Mouse (Mus musculus): ENCODE measurements around the gene Ripply1. TPM values are rescaled to one million over a fixed set of nuclear protein-coding genes. Genes with fewer than 3 reads are reported as not detected.

The Ripply1 gene
- polyA plus RNA-seq, 1 experiment = not detected

DNA sequence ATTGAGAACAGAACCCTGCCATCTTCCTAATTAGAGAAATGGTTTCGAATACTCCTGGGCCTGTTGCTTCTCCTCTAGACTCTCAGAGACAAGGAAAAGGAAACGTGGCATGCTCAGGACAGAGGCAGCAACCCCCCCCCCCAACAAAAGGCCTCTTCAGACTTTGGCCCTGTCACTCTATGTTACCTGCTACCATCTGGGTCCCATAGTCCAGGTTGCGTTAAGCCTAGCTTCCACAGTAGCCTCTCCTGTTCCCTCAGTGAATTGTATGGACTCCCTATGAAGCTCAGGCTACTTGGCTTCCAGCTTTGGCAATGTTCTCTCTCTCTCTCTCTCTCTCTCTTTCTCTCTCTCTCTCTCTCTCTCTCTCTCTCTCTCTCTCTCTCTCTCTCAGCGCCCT is 590 bp downstream of the Ripply1 start:
- no peaks in the 10 kb centered on the region for H3K27me3 ChIP-seq (ENCODE audit: control insufficient read depth, insufficient read depth, low read length)
- no peaks in the 10 kb centered on the region for H3K36me3 ChIP-seq (ENCODE audit: control insufficient read depth, insufficient read depth, low read length)
- TF ChIP-seq CTCF (IDR thresholded peaks at IDR 0.05; ENCODE audit: extremely low read depth, insufficient read length, insufficient replicate concordance, low read depth, low read length) = no peak
- TF ChIP-seq POLR2A (IDR thresholded peaks at IDR 0.05; ENCODE audit: low read depth, low read length) = no peak
- H3K4me1 ChIP-seq (ENCODE audit: control insufficient read depth, insufficient read depth, insufficient read length, low read length) = peaks cover 13% of the 10 kb centered on the region; the same call in 1 of the 2 replicates
- no peak overlapping the region for H3K4me3 ChIP-seq (ENCODE audit: low read depth, low read length)
- no peak overlapping the region for H3K27ac ChIP-seq (ENCODE audit: insufficient read depth, low read depth, low read length)
- WGBS = 64% methylated on average over 4 of the region's 4 CpGs

DNA sequence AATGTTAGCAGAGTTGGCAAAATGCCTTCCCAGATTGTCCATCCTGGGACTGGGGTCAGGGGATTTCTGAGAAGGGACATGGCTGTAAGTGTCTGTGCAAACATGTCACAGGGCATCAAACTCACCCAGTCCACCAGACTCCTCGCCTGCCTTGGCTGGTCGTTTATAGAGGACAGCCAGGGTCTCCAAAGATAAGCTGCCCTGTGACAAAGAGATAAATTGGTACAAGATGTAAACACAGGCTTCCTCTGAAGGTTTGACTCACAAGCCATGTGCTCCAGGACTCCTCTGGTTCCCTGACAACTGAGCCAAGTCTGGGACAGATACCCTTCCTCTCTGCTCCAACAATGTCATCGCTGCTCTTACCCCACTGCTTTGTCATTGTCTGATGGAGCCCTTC is 1.2 kb downstream of the Ripply1 start:
- TF ChIP-seq CTCF (IDR thresholded peaks at IDR 0.05; ENCODE audit: extremely low read depth, insufficient read length, insufficient replicate concordance, low read depth, low read length) (no peak), POLR2A (IDR thresholded peaks at IDR 0.05; ENCODE audit: low read depth, low read length) (no peak)
- peaks cover 13% of the 10 kb centered on the region; the same call in 1 of the 2 replicates for H3K4me1 ChIP-seq (ENCODE audit: control insufficient read depth, insufficient read depth, insufficient read length, low read length)
- H3K27ac ChIP-seq (ENCODE audit: insufficient read depth, low read depth, low read length) = no peak overlapping the region
- WGBS = 48% methylated on average over 3 of the region's 3 CpGs
- no peaks in the 10 kb centered on the region for H3K36me3 ChIP-seq (ENCODE audit: control insufficient read depth, insufficient read depth, low read length)
- H3K27me3 ChIP-seq (ENCODE audit: control insufficient read depth, insufficient read depth, low read length) = no peaks in the 10 kb centered on the region
- H3K4me3 ChIP-seq (ENCODE audit: low read depth, low read length) = no peak overlapping the region

DNA sequence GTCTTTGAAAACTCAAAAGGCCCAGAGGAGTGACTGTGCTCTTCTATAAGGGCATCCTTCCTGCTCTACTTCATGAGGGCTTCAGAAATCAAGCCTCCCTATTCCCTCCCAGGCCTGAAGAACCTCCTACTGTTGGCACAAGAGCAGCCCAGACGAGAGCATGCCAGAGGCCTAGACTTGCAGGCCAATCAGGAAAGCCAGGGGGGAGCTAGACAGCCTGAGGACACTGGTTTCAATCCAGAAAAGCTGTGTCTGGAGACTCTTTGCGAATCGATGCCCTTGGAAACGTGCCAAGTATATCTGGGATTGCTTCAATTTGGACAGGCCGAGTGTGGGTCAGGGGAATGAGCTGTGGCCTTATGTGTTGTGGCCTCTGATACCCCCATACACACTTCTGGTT is 2.8 kb downstream of the Ripply1 start:
- Histone ChIP-seq H3K36me3 (ENCODE audit: control insufficient read depth, insufficient read depth, low read length) (no peaks in the 10 kb centered on the region), H3K27ac (ENCODE audit: insufficient read depth, low read depth, low read length) (no peak overlapping the region), H3K27me3 (ENCODE audit: control insufficient read depth, insufficient read depth, low read length) (no peaks in the 10 kb centered on the region), H3K4me1 (ENCODE audit: control insufficient read depth, insufficient read depth, insufficient read length, low read length) (peaks cover 15% of the 10 kb centered on the region; the same call in 1 of the 2 replicates), H3K4me3 (ENCODE audit: low read depth, low read length) (no peak overlapping the region)
- WGBS = 63% methylated on average over 5 of the region's 5 CpGs
- TF ChIP-seq POLR2A (IDR thresholded peaks at IDR 0.05; ENCODE audit: low read depth, low read length) (no peak), CTCF (IDR thresholded peaks at IDR 0.05; ENCODE audit: extremely low read depth, insufficient read length, insufficient replicate concordance, low read depth, low read length) (no peak)

DNA sequence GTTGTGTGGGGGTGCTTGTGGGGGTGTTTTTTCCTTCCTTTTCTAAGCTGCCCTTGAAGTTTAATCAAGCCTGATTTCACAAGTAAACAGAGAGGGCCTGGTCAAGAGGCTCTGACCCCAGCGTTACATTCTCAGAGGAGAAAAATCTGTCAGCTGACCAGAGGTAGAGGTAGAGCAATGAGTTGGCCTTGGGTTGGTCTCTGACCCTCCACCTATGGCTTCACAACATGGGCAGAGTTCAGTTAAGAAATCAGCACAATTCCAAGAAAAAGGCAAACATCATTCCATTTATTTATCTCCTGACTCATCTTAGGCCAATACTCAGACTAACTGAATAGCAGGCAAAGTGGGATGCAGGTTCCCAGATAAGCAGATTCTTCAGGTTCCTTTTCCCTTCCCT is 3.3 kb downstream of the Ripply1 start:
- Histone ChIP-seq H3K4me3 (ENCODE audit: low read depth, low read length) (no peak overlapping the region), H3K27me3 (ENCODE audit: control insufficient read depth, insufficient read depth, low read length) (no peaks in the 10 kb centered on the region), H3K4me1 (ENCODE audit: control insufficient read depth, insufficient read depth, insufficient read length, low read length) (peaks cover 15% of the 10 kb centered on the region; the same call in 1 of the 2 replicates), H3K27ac (ENCODE audit: insufficient read depth, low read depth, low read length) (no peak overlapping the region), H3K36me3 (ENCODE audit: control insufficient read depth, insufficient read depth, low read length) (no peaks in the 10 kb centered on the region)
- TF ChIP-seq POLR2A (IDR thresholded peaks at IDR 0.05; ENCODE audit: low read depth, low read length) = no peak
- no peak for TF ChIP-seq CTCF (IDR thresholded peaks at IDR 0.05; ENCODE audit: extremely low read depth, insufficient read length, insufficient replicate concordance, low read depth, low read length)
- WGBS = 86% methylated on average over 1 of the region's 1 CpGs

DNA sequence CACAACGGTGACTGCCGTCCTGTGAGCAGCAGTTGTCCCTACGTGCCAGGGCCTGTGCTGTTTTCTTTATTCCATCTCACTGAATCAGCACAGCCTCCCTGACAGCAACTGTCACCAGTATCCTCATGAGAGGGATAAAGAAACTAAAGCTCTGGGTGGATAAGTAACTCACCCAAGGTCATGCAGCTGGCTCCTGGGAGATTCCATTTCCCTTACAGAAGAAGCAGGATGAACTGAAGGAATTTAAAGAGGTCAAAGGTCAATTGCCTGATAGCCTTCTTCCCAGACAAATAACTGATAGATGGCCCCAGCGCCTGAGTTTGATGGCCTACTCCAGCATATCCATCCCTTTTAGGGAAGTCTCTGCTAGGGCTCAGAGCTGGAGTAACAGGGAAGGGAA is 4.8 kb downstream of the Ripply1 start:
- H3K27ac ChIP-seq (ENCODE audit: insufficient read depth, low read depth, low read length) = no peak overlapping the region
- H3K27me3 ChIP-seq (ENCODE audit: control insufficient read depth, insufficient read depth, low read length) = no peaks in the 10 kb centered on the region
- peaks cover 13% of the 10 kb centered on the region; the same call in 1 of the 2 replicates for H3K4me1 ChIP-seq (ENCODE audit: control insufficient read depth, insufficient read depth, insufficient read length, low read length)
- TF ChIP-seq POLR2A (IDR thresholded peaks at IDR 0.05; ENCODE audit: low read depth, low read length) (no peak), CTCF (IDR thresholded peaks at IDR 0.05; ENCODE audit: extremely low read depth, insufficient read length, insufficient replicate concordance, low read depth, low read length) (no peak)
- 35% methylated on average over 4 of the region's 4 CpGs for WGBS
- H3K4me3 ChIP-seq (ENCODE audit: low read depth, low read length) = no peak overlapping the region
- no peaks in the 10 kb centered on the region for H3K36me3 ChIP-seq (ENCODE audit: control insufficient read depth, insufficient read depth, low read length)

DNA sequence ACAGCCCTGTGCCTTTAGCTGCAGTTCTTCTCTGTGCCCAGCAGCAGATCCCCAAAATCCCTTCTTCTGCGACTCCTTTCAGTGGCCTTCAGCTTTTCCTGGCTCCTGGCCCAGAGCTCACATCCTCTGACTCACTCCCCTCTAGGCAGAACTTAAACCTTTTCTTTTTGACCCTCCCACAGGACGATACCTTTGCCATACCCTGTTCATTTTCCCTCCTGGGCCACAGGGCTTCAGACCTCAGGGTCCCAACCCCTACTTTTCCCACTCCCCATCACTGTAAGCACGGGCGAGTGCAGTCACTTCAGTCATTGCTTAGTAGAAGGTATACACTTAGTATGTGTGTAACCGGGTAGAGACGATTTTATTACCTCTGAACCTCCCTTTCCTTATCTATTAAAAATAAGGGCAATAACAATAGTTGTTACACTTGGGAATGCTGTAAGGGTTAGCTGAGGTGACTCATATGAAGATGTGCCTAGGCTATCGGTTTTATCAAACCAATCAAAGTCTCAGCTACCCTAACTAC is 7.0 kb downstream of the Ripply1 start:
- TF ChIP-seq CTCF (IDR thresholded peaks at IDR 0.05; ENCODE audit: extremely low read depth, insufficient read length, insufficient replicate concordance, low read depth, low read length) (no peak), POLR2A (IDR thresholded peaks at IDR 0.05; ENCODE audit: low read depth, low read length) (no peak)
- peak overlapping the region; percentile 53 for H3K27ac ChIP-seq (ENCODE audit: insufficient read depth, low read depth, low read length)
- peak overlapping the region; percentile 8 for H3K4me3 ChIP-seq (ENCODE audit: low read depth, low read length)
- H3K27me3 ChIP-seq (ENCODE audit: control insufficient read depth, insufficient read depth, low read length) = no peaks in the 10 kb centered on the region
- WGBS = 29% methylated on average over 7 of the region's 7 CpGs
- peaks cover 11% of the 10 kb centered on the region; the same call in 1 of the 2 replicates for H3K4me1 ChIP-seq (ENCODE audit: control insufficient read depth, insufficient read depth, insufficient read length, low read length)
- no peaks in the 10 kb centered on the region for H3K36me3 ChIP-seq (ENCODE audit: control insufficient read depth, insufficient read depth, low read length)

DNA sequence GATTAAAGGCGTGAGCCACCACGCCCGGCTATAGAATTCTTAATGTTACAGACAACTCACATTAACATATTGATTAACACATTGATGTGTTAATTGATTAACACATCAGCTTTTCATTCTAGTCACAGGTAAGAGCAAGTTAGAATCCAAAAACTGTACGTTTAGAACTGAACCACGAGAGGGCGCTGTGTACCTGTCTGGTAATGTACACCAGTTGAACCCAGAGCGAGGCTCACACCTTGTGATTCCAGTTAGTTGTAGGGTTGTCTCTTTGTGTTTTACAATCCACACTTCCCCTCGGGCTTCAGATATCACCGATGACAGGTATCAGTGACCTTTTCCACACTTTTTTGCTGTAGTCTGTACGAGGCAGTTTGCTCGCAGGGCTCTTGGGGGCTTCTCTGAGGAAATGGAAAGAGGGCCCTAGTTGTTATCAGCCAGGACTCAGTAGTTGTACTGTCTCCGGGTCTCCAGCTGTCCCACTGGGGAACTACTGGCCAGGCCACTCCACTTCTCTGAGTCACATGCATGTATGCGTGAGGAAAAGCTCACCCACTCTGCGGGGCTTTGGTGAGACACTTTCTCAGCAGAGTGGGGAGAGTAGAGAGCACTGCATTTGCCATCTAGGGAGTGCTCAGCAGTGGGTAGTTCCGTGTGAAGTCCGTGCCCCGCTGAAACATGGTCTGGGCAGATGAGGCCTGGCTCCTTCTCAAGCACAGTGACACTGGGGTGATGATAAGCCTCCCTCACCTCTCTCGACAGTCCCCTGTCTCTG is 7.7 kb downstream of the Ripply1 start:
- Histone ChIP-seq H3K4me1 (ENCODE audit: control insufficient read depth, insufficient read depth, insufficient read length, low read length) (peaks cover 11% of the 10 kb centered on the region; the same call in 1 of the 2 replicates), H3K4me3 (ENCODE audit: low read depth, low read length) (peak overlapping the region; percentile 8; the same call in 1 of the 2 replicates), H3K36me3 (ENCODE audit: control insufficient read depth, insufficient read depth, low read length) (no peaks in the 10 kb centered on the region), H3K27ac (ENCODE audit: insufficient read depth, low read depth, low read length) (peak overlapping the region; percentile 53), H3K27me3 (ENCODE audit: control insufficient read depth, insufficient read depth, low read length) (no peaks in the 10 kb centered on the region)
- TF ChIP-seq CTCF (IDR thresholded peaks at IDR 0.05; ENCODE audit: extremely low read depth, insufficient read length, insufficient replicate concordance, low read depth, low read length) = no peak
- no peak for TF ChIP-seq POLR2A (IDR thresholded peaks at IDR 0.05; ENCODE audit: low read depth, low read length)
- WGBS = 21% methylated on average over 18 of the region's 18 CpGs

Data from small intestine, adult 2 months (tissue).